Mouse (Mus musculus) heart, embryonic 16.5 days (tissue): ENCODE measurements around the gene Ppp1r12b. TPM values are rescaled to one million over a fixed set of nuclear protein-coding genes. Genes with fewer than 3 reads are reported as not detected.

Experiments
- ATAC-seq: fragments of 200-750 bp; cut with Nextera tagmentation; replicated peaks from 2 replicates; pipeline ENCODE4 v1.8.0; 2017; ENCODE audit warnings: moderate number of reproducible peaks; ENCODE audit not compliant: insufficient read depth, low FRiP score; ENCODE audit errors: extremely low read depth
- H3K27ac ChIP-seq: fragments of 300-500 bp; sonication (generic); 2 replicates; pipeline ENCODE4 v1.5.1; 2014; ENCODE audit warnings: mild to moderate bottlenecking, low read length, control low read depth, moderate library complexity
- H3K27me3 ChIP-seq: fragments of 300-500 bp; sonication (generic); 2 replicates; pipeline ENCODE4 v1.6.1; 2014; ENCODE audit warnings: low read length, mixed read lengths; ENCODE audit not compliant: control insufficient read depth, insufficient read depth
- H3K36me3 ChIP-seq: fragments of 300-500 bp; sonication (generic); 2 replicates; pipeline ENCODE4 v1.6.1; 2014; ENCODE audit not compliant: control insufficient read depth, insufficient read depth
- H3K4me1 ChIP-seq: fragments of 300-500 bp; sonication (generic); 2 replicates; pipeline ENCODE4 v1.6.1; 2014; ENCODE audit warnings: low read length, mixed read lengths; ENCODE audit not compliant: control insufficient read depth, insufficient read depth
- H3K4me2 ChIP-seq: fragments of 300-500 bp; sonication (generic); 2 replicates; pipeline ENCODE4 v1.6.1; 2014; ENCODE audit warnings: low read depth, mild to moderate bottlenecking, control low read depth, low read length
- H3K4me3 ChIP-seq: fragments of 300-500 bp; sonication (generic); 2 replicates; pipeline ENCODE4 v1.5.1; 2014; ENCODE audit warnings: mild to moderate bottlenecking, control low read depth, low read length
- H3K9ac ChIP-seq: fragments of 300-500 bp; sonication (generic); 2 replicates; pipeline ENCODE4 v1.6.1; 2014; ENCODE audit warnings: low read length, control low read depth
- H3K9me3 ChIP-seq: fragments of 300-500 bp; sonication (generic); replicated peaks from 2 replicates; pipeline ENCODE4 v1.6.1; 2016; ENCODE audit warnings: low read length; ENCODE audit not compliant: control insufficient read depth
- WGBS: fragments of 180-500 bp; shearing (Covaris S2); extraction: QIAGEN DNeasy Blood & Tissue Kit; methylation state at CpG from one replicate; pipeline ENCODE4 v1.1.7; 2014; 5-methylcytosine and 5-hydroxymethylcytosine counted together
- polyA plus RNA-seq: library from polyadenylated mRNA; unstranded; fragments of >200 nt; fragmentation: Nextera tagmentation; extraction: Ambion mirVana; gene quantifications from 2 replicates; pipeline ENCODE4 v1.2.1, GENCODE M21; 2015

Gene Ppp1r12b
- polyA plus RNA-seq, 1 experiment from 2014 or later, result 24.2 TPM

- H3K9ac ChIP-seq, result no peak overlapping the region; the same call in 1 of the 2 replicates
- H3K36me3 ChIP-seq, result no peaks in the 10 kb centered on the region
- H3K4me2 ChIP-seq, result no peak overlapping the region
- 0 out of 2 replicates have a peak, but pooled peaks have one; percentile 26 for ATAC-seq
- H3K4me3 ChIP-seq, result no peak overlapping the region
- H3K9me3 ChIP-seq, result no peaks in the 10 kb centered on the region
- no peaks in the 10 kb centered on the region for H3K27me3 ChIP-seq
- peak overlapping the region; percentile 19 for H3K27ac ChIP-seq
- WGBS, result 51% methylated on average over 6 of the region's 6 CpGs
- peaks cover 22% of the 10 kb centered on the region for H3K4me1 ChIP-seq
Observed at GRCm38 (mm10) chr1:134919010-134919409, 36.7 kb downstream of the Ppp1r12b start.

- no peak overlapping the region for H3K4me3 ChIP-seq
- H3K4me1 ChIP-seq, result peaks cover 32% of the 10 kb centered on the region
- no peak overlapping the region for H3K4me2 ChIP-seq
- peak overlapping the region; percentile 84 for H3K27ac ChIP-seq
- no peak for ATAC-seq
- H3K9ac ChIP-seq, result no peak overlapping the region
- H3K36me3 ChIP-seq, result no peaks in the 10 kb centered on the region
- H3K9me3 ChIP-seq, result no peaks in the 10 kb centered on the region
- no peaks in the 10 kb centered on the region for H3K27me3 ChIP-seq
- WGBS, result 77% methylated on average over 4 of the region's 4 CpGs
Observed at GRCm38 (mm10) chr1:134915421-134915820, 40.3 kb downstream of the Ppp1r12b start.

GRCm38 (mm10) chr1:134913535-134913934, 42.2 kb downstream of the Ppp1r12b start:
- no peak overlapping the region for H3K4me3 ChIP-seq
- peaks cover 37% of the 10 kb centered on the region for H3K4me1 ChIP-seq
- H3K36me3 ChIP-seq, result no peaks in the 10 kb centered on the region
- peak overlapping the region; percentile 85 for H3K27ac ChIP-seq
- H3K9me3 ChIP-seq, result no peaks in the 10 kb centered on the region
- no peak for ATAC-seq
- peak overlapping the region; percentile 15; the same call in 1 of the 2 replicates for H3K9ac ChIP-seq
- peak overlapping the region; percentile 21; the same call in 1 of the 2 replicates for H3K4me2 ChIP-seq
- H3K27me3 ChIP-seq, result no peaks in the 10 kb centered on the region
- 65% methylated on average over 4 of the region's 4 CpGs for WGBS

- Histone ChIP-seq H3K4me1 (peaks cover 39% of the 10 kb centered on the region), H3K27ac (peak overlapping the region; percentile 80), H3K4me3 (no peak overlapping the region), H3K9ac (no peak overlapping the region), H3K9me3 (no peaks in the 10 kb centered on the region), H3K27me3 (no peaks in the 10 kb centered on the region), H3K36me3 (no peaks in the 10 kb centered on the region), H3K4me2 (no peak overlapping the region)
- no peak for ATAC-seq
- WGBS, result 62% methylated on average over 4 of the region's 4 CpGs
Observed at GRCm38 (mm10) chr1:134911892-134912291, 43.9 kb downstream of the Ppp1r12b start.

GRCm38 (mm10) chr1:134910037-134910436, 45.7 kb downstream of the Ppp1r12b start:
- Histone ChIP-seq H3K4me3 (no peak overlapping the region), H3K27me3 (no peaks in the 10 kb centered on the region), H3K4me1 (peaks cover 36% of the 10 kb centered on the region), H3K27ac (peak overlapping the region; percentile 97), H3K36me3 (no peaks in the 10 kb centered on the region), H3K9me3 (no peaks in the 10 kb centered on the region), H3K4me2 (peak overlapping the region; percentile 30), H3K9ac (peak overlapping the region; percentile 41)
- 12% methylated on average over 3 of the region's 3 CpGs for WGBS
- ATAC-seq, result peak; percentile 91

- Histone ChIP-seq H3K27me3 (no peaks in the 10 kb centered on the region), H3K36me3 (no peaks in the 10 kb centered on the region), H3K27ac (peak overlapping the region; percentile 97), H3K4me1 (peaks cover 30% of the 10 kb centered on the region), H3K9me3 (no peaks in the 10 kb centered on the region), H3K4me3 (peak overlapping the region; percentile 14; the same call in 1 of the 2 replicates), H3K4me2 (peak overlapping the region; percentile 57), H3K9ac (peak overlapping the region; percentile 70)
- ATAC-seq, result peak; percentile 78
- WGBS, result 37% methylated on average over 9 of the region's 9 CpGs
Observed at GRCm38 (mm10) chr1:134909442-134909841, 46.3 kb downstream of the Ppp1r12b start.

GRCm38 (mm10) chr1:134902051-134902619, 53.6 kb downstream of the Ppp1r12b start:
- no peak overlapping the region for H3K4me3 ChIP-seq
- no peak for ATAC-seq
- no peaks in the 10 kb centered on the region for H3K9me3 ChIP-seq
- no peak overlapping the region for H3K9ac ChIP-seq
- H3K4me1 ChIP-seq, result peaks cover 9% of the 10 kb centered on the region
- H3K4me2 ChIP-seq, result no peak overlapping the region
- no peaks in the 10 kb centered on the region for H3K36me3 ChIP-seq
- H3K27me3 ChIP-seq, result no peaks in the 10 kb centered on the region
- 16% methylated on average over 3 of the region's 3 CpGs for WGBS
- peak overlapping the region; percentile 71 for H3K27ac ChIP-seq

GRCm38 (mm10) chr1:134896008-134896407, 59.7 kb downstream of the Ppp1r12b start:
- peaks cover 23% of the 10 kb centered on the region for H3K36me3 ChIP-seq

GRCm38 (mm10) chr1:134894803-134895202, 60.9 kb downstream of the Ppp1r12b start:
- H3K27me3 ChIP-seq, result no peaks in the 10 kb centered on the region
- H3K9me3 ChIP-seq, result no peaks in the 10 kb centered on the region
- ATAC-seq, result no peak
- H3K27ac ChIP-seq, result no peak overlapping the region
- H3K4me2 ChIP-seq, result no peak overlapping the region
- peaks cover 28% of the 10 kb centered on the region for H3K36me3 ChIP-seq
- WGBS, result 93% methylated on average over 3 of the region's 3 CpGs
- H3K4me1 ChIP-seq, result no peaks in the 10 kb centered on the region
- no peak overlapping the region for H3K4me3 ChIP-seq
- no peak overlapping the region for H3K9ac ChIP-seq

More at GRCm38 (mm10) chr1:134896008-134896407, 59.7 kb downstream of the Ppp1r12b start:
- no peak for ATAC-seq
- Histone ChIP-seq H3K27ac (no peak overlapping the region), H3K9ac (no peak overlapping the region), H3K4me1 (no peaks in the 10 kb centered on the region; the same call in 1 of the 2 replicates), H3K4me2 (no peak overlapping the region), H3K4me3 (no peak overlapping the region), H3K27me3 (no peaks in the 10 kb centered on the region), H3K9me3 (no peaks in the 10 kb centered on the region)
- WGBS, result 89% methylated on average over 6 of the region's 6 CpGs
